Mouse (Mus musculus) thymus, postnatal 25 days (tissue): ENCODE data around the gene Fam162a.
A peak's percentile ranks its signal among the peaks of the same experiment; 100 is the strongest.
"Not testable (repeated sequence)": the region's sequence is repeated elsewhere in the genome, so short reads cannot be mapped to it uniquely, and the experiment has no call there.

ENCODE experiments used
- DNase-seq: peaks from one replicate; pipeline ENCODE4 v3.0.0; 2022

The Fam162a gene

DNA sequence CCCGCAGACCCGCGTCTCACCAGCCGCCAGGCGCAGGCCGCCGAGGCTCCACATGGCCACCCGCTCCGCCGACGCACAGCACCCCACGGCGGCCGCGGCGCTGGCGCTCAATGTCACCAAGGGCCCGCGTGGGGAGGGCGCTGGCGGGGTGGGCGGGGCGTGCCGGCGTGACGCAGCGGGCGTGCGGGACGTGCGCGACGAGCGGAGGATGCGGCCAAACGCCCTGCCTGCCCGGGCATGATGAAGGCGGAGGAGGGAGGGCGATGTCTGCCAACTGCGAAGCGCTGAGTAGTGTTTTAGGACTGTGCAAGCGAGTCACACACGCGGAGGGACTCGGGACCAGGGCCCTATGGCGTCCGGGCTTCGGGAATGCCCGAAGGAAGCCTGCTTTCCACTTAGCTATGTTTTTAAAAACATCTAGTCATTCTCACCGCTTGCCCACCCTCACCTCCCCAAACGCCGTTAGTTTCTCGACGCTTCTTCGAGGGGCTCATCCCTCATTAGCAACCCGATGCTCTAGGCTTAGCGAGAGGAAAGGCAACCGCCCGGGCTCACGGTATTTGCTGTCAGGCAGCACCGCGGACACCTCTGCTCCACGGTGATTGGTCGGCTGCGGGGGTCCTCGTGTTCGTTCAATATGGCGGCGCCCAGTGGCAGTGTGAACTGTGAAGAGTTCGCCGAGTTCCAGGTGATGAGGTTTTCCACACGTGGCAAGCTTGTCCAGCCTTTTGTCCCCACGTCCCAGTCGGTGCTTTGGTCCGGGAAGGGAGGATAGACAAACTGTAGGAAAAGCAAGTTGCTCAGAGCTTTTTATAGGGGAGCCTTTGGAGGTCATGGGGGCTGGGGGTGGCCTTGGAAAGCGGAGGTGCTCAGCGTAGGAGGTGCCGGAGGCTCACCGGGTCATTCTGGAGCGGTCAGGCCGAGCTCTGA, at the start of gene Fam162a, which contains the start of gene Ccdc58:
Fam162a (minus strand) TSS at position 145 of the 930 bp plus-strand sequence.
Ccdc58 (plus strand) TSS at position 236 of the 930 bp plus-strand sequence.
- DNase-seq: peak; percentile 91

GRCm38 (mm10) chr16:36115751-36116150, 44.4 kb upstream of the Fam162a start:
- DNase-seq: not testable (repeated sequence)

DNA sequence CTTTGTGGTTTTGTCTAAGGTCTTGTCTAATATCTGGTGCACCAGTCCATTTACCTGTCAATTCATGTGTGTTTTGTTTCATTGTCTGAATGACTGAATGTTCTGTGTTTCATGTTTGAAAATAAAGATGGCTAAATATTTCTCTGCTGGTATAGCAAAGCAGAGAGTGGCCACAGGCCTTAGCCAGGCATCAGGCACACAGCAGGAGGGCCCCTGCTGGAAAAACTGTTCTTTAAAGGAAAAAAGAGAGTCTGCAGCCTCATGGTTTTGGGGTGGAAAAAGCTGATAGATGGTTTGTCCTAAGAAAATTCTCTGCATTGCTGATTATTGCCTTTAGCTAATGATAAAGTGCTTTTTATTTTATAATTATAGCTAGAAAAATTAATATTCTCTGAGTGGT, 40.1 kb upstream of the Fam162a start:
- not testable (repeated sequence) for DNase-seq

- DNase-seq: no peak
Measured at GRCm38 (mm10) chr16:36102211-36102610, 30.8 kb upstream of the Fam162a start.

- no peak for DNase-seq
Measured at GRCm38 (mm10) chr16:36101526-36101925, 30.1 kb upstream of the Fam162a start.

- DNase-seq: not testable (repeated sequence)
Measured at GRCm38 (mm10) chr16:36097813-36098499, 26.6 kb upstream of the Fam162a start.

GRCm38 (mm10) chr16:36094079-36094478, 22.7 kb upstream of the Fam162a start:
- DNase-seq: no peak

DNA sequence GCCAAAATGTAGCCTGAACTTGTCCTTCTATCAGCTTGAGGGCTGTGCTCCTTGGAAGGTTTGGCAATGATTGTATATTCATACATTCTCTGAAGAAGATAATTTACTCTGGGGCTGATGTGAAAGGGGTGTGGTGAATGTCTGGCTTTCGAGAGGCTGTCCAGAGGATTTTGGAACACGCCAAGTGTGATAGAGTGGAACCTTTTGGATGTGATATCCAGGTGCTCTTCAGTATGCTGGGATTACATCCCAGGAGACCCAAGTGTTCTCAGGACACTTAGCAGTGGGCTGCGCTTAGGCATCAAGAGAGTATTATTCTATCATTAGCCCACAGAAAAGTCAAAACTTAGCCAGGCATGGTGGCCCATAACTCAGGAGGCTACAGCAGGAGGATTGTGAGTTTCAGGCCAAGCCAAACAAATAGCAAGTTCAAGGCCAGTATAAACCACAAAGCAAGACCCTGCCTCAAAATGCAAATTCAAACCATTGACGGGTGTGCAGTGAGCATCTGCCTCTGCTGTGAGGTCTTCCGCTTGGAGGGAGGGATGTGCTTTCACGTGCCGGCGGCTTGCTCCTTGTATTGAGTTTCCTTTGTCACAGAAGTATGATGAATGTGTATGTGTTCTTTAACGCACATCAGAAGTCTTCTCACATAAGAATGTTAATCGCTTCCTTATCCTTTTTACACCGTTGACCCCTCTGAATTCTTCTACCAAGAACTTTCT, 19.6 kb upstream of the Fam162a start:
- DNase-seq: no peak

- no peak for DNase-seq
Measured at GRCm38 (mm10) chr16:36089850-36090616, 18.6 kb upstream of the Fam162a start.

GRCm38 (mm10) chr16:36089065-36089464, 17.7 kb upstream of the Fam162a start:
- DNase-seq: no peak

- no peak for DNase-seq
Measured at GRCm38 (mm10) chr16:36087846-36088245, 16.5 kb upstream of the Fam162a start.

DNA sequence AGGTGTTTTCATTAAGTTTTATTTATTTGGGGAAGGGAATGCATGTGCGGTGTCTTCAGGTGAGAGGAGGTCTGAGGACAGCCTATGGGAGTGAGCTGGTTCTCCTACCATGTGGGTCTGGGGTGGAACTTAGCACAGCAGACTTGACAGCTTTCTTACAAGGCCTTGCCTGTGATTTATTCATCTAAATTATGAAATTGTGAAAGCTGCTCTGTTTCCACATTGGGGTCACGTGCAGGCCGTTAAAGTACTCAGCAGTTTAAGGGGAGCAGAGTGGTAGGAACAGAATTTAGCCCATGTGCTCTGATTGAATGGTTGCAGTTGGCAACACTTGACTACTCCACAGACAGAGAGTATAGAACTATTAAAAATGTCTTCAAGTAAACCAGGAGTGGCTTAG, 8.5 kb upstream of the Fam162a start:
- DNase-seq: no peak

GRCm38 (mm10) chr16:36074772-36075171, 3.4 kb upstream of the Fam162a start:
- DNase-seq: no peak

DNA sequence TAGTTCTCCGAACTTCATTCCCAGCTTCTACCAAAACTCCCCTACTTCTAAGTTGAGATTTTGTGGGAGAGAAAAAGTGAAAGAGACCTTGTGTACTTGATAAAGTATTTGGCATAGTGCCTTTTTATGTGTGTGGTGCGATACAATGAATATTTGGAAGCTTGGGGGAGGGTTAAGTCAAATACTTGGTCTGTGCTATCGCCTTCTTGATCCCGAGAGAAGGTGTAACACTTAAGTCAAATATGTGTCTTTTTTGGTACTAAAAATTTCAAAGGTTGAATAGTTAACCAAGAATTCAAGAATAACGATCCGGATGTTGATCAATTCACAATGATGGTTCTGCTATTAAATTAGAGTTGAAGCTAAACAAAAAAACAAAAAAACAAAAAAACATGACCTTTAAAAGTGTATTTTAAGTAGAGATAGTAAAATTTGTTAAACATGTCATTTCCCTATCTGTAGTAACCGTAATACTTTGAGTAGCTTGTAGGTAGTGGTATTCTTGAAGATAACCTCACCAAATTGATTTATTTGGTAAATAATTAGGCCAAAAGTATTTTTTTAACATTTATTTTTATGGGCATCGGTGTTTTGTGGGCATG, 1.1 kb upstream of the Fam162a start:
- DNase-seq: no peak

- no peak for DNase-seq
Measured at GRCm38 (mm10) chr16:36071071-36071449, 334 bp downstream of the Fam162a start.

DNA sequence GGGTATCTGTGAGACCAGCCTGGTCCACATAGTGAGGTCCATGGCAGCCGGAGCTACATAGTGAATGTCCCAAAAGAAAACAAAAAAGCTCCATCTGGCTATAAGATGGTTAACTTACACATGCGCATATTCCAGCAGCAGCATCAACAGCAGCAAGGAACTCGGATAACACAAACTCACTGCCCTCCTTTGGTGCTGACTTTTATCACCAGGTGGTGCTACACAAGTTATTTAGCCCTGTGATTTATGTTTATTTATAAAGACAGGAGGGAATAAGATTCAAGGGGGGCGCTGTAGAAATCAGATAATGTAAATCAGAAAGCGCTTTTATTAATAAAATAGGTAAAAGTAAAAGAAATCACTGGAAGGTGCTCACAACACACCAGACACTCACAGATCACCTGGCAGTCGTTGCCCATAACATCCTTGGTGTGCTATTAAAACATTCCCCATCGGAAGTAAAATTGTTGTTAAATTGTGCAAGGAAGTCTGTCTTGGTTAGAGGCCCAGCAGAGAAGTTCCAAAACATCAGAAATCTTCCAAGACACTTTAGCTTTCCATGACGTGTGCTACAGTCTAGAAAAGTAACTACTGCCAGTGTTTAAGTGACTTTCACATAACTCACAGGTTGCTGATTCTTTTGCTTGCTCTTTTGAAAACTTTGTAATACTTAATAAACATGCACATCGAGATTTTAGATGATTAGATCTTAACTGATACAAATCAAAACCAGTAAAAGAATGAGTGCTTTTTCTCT, 1.4 kb downstream of the Fam162a start:
- no peak for DNase-seq

DNA sequence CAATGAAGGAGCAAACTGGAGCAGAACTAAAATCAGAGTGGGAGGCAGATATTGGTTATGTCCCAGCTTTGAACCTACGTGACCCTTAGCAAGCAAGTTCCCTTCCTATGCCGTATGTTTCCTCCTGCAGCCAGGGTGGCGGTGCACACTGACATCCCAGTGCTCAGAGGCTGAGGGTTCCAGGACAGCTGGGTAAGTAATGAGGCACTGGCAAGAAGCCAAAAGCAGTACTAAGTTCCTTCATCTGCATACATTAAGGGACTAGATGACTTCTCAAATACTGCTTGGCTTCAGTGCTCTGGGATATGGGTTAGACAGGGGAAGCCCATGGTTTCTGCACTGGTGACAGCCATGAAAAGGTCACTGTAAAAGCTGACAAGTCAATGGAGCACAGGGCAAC, 3.0 kb downstream of the Fam162a start:
- no peak for DNase-seq

DNA sequence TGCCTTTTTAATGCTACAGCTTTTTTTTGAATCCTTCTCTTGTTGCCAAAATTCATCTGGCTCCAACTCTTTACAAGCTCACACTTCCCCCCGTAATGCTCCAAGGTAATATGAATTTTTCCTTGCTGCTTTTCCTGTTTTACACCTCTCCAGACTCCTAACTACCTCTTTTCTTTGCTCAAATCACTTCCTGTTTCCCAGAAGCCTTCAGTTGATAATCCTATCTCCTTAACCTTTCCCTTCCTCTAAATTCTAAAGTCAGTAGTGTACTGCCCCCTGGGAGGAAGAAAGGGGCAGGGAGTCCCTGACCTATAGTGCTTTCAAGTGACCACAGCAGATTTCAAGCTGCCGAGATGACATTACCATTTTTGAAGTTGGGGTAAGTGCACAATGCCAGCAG, 3.7 kb downstream of the Fam162a start:
- no peak for DNase-seq

DNA sequence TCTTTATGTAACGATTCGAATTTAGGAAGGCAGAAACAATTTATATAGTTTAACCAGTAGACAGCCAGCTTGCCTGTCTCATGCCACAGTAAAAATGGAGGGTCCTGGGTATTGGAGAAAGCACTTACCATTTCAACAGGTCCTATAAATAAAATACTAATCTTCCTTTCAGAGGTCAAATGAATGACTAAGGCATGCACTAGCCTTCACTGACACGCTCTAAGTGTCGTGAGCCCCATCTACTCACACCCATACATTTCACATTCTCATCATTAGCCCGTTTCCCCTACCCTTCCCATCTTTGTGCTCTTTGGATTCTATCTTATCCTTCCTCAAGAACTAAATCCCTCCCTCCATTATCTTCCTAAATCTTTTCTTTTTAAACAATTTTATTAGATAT, 6.5 kb downstream of the Fam162a start:
- no peak for DNase-seq

- no peak for DNase-seq
Measured at GRCm38 (mm10) chr16:36063315-36063714, 8.1 kb downstream of the Fam162a start.

GRCm38 (mm10) chr16:36062534-36062933, 8.9 kb downstream of the Fam162a start:
- not testable (repeated sequence) for DNase-seq
